Mouse (Mus musculus) liver, embryonic 14.5 days (tissue): Measurements from ENCODE around the gene Ndc80. TPM values are rescaled to one million over a fixed set of nuclear protein-coding genes. Genes with fewer than 3 reads are reported as not detected.
"Not testable (repeated sequence)": the region's sequence is repeated elsewhere in the genome, so short reads cannot be mapped to it uniquely, and the experiment has no call there.

Experiments used
- ATAC-seq: fragments of 200-750 bp; cut with Nextera tagmentation; 2 replicates; pipeline ENCODE4 v1.8.0; 2017; ENCODE audit warnings: moderate number of reproducible peaks, mild to moderate bottlenecking, moderate library complexity; ENCODE audit not compliant: insufficient read depth
- DNase-seq, 3 experiments: peaks; one replicate each; pipeline ENCODE4 v3.0.0-alpha.2; 2012 to 2013; ENCODE audit warnings: low read depth in 3 of 3, low spot score in 3 of 3
- H3K27ac ChIP-seq: fragments of 300-500 bp; sonication (generic); 2 replicates; pipeline ENCODE4 v1.5.1; 2014; ENCODE audit warnings: moderate library complexity, mild to moderate bottlenecking, control low read depth, inconsistent platforms
- H3K27me3 ChIP-seq: fragments of 300-500 bp; sonication (generic); 2 replicates; pipeline ENCODE4 v1.6.1; 2014; ENCODE audit warnings: mild to moderate bottlenecking, low read length, moderate library complexity; ENCODE audit not compliant: control insufficient read depth, insufficient read depth
- H3K36me3 ChIP-seq: fragments of 300-500 bp; sonication (generic); replicated peaks from 2 replicates; pipeline ENCODE4 v1.6.1; 2014; ENCODE audit warnings: low read depth; ENCODE audit not compliant: control insufficient read depth, insufficient read depth
- H3K4me1 ChIP-seq, 2 experiments: fragments of 200-500 bp in 1 of 2; fragments of 300-500 bp in 1 of 2; sonication (generic) in 1 of 2; replicated peaks; 2 replicates each; pipeline ENCODE4 v1.6.1; 2012 to 2014; ENCODE audit warnings: antibody characterized with exemption in 1 of 2, inconsistent platforms in 1 of 2, low read length in 1 of 2; ENCODE audit not compliant: control insufficient read depth in 2 of 2, insufficient read depth in 2 of 2
- H3K4me2 ChIP-seq: fragments of 300-500 bp; sonication (generic); 2 replicates; pipeline ENCODE4 v1.6.1; 2014; ENCODE audit warnings: low read depth, mild to moderate bottlenecking, control low read depth, moderate library complexity
- H3K4me3 ChIP-seq, 2 experiments: fragments of 200-500 bp in 1 of 2; fragments of 300-500 bp in 1 of 2; sonication (generic) in 1 of 2; 2 replicates each; pipeline ENCODE4 v1.5.1; 2012 to 2014; ENCODE audit warnings: low read depth in 2 of 2, low read length in 2 of 2, mild to moderate bottlenecking in 2 of 2, control low read depth in 1 of 2, inconsistent platforms in 1 of 2, moderate library complexity in 1 of 2; ENCODE audit not compliant: insufficient read depth in 1 of 2
- H3K9ac ChIP-seq: fragments of 300-500 bp; sonication (generic); replicated peaks from 2 replicates; pipeline ENCODE4 v1.6.1; 2014; ENCODE audit warnings: mild to moderate bottlenecking, control low read depth, moderate library complexity
- H3K9me3 ChIP-seq: fragments of 300-500 bp; sonication (generic); 2 replicates; pipeline ENCODE4 v1.6.1; 2016; ENCODE audit warnings: low read length, mixed read lengths; ENCODE audit not compliant: control insufficient read depth
- CTCF ChIP-seq: IDR thresholded peaks from 2 replicates; pipeline ENCODE4 v1.5.1; 2016; ENCODE audit warnings: antibody characterized with exemption, low read depth, control low read depth
- EP300 ChIP-seq: IDR thresholded peaks from 2 replicates; pipeline ENCODE4 v1.6.1; 2016; ENCODE audit warnings: antibody characterized with exemption, low read depth
- WGBS: fragments of 180-500 bp; shearing (Covaris S2); extraction: QIAGEN DNeasy Blood & Tissue Kit; methylation state at CpG from one replicate; pipeline ENCODE4 v1.1.7; 2014; ENCODE audit not compliant: insufficient replicate concordance; 5-methylcytosine and 5-hydroxymethylcytosine counted together
- polyA plus RNA-seq, 2 experiments: library from polyadenylated mRNA; depleted of rRNA in 1 of 2; stranded (reverse) in 1 of 2; unstranded in 1 of 2; fragments of >200 nt; fragmentation: Nextera tagmentation in 1 of 2; extraction: Ambion mirVana in 1 of 2; gene quantifications; 2 replicates each; pipeline versions ENCODE4 v1.2.1 to v1.2.3; 2012 to 2014

Ndc80 gene
- polyA plus RNA-seq, 2 experiments = 16.1 to 34.2 TPM

- peaks cover 8 to 17% of the 10 kb centered on the region in 2 experiments; a peak in 3 of 4 replicates for H3K4me1 ChIP-seq
- TF ChIP-seq EP300 (no peak), CTCF (no peak)
- ATAC-seq (peak; percentile 96), DNase-seq (peak; percentile 89 to 90 (median 90))
- no peaks in the 10 kb centered on the region for H3K36me3 ChIP-seq
- peak within 1 kb of the TSS; percentile 68 for H3K27ac ChIP-seq
- no peaks in the 10 kb centered on the region for H3K9me3 ChIP-seq
- no peaks in the 10 kb centered on the region for H3K27me3 ChIP-seq
- H3K9ac ChIP-seq = peak within 1 kb of the TSS; percentile 68
- peak within 1 kb of the TSS; percentile 69 to 76 for H3K4me3 ChIP-seq
- peak within 1 kb of the TSS; percentile 96 for H3K4me2 ChIP-seq
- under 1% methylated on average over 103 of the region's 109 CpGs for WGBS
Observed at GRCm38 (mm10) chr17:71474762-71475704, 51.6 kb downstream of the Ndc80 start, which contains the start of gene Smchd1. Gene Smchd1, minus strand, starts transcription at chr17:71475343.

DNA sequence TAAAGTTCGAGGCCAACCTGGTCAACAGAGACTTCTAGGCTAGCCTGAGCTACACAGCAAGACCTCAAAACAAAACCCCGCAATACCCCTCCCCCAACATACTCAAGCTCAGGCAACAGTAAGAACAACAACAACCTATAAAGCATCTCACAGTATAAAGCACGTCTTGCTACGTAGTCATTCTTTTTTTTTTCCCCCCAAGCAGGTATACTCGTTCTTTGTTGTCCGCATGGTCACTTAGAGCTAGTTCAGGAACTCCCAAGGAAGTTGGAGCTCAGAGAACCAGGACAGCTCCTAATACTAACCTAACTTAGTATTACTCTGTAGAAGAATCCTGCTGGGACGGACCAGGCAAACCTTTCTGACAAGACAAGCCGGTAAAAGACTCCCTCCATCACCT lies 52.5 kb downstream of the Ndc80 start:
- ATAC-seq (no peak), DNase-seq (no peak)
- no peaks in the 10 kb centered on the region for H3K27me3 ChIP-seq
- H3K9ac ChIP-seq = peak overlapping the region; percentile 68
- 9% methylated on average over 8 of the region's 8 CpGs for WGBS
- H3K4me2 ChIP-seq = peak overlapping the region; percentile 96
- no peaks in the 10 kb centered on the region for H3K36me3 ChIP-seq
- H3K27ac ChIP-seq = peak overlapping the region; percentile 68; the same call in 1 of the 2 replicates
- peaks cover 8 to 15% of the 10 kb centered on the region in 2 experiments; a peak in 3 of 4 replicates for H3K4me1 ChIP-seq
- peak overlapping the region; percentile 69 to 76 for H3K4me3 ChIP-seq
- no peak for TF ChIP-seq CTCF
- H3K9me3 ChIP-seq = no peaks in the 10 kb centered on the region

GRCm38 (mm10) chr17:71471261-71471660 lies 55.4 kb downstream of the Ndc80 start:
- Histone ChIP-seq H3K9ac (no peak overlapping the region), H3K36me3 (no peaks in the 10 kb centered on the region), H3K4me2 (no peak overlapping the region), H3K27me3 (no peaks in the 10 kb centered on the region), H3K4me1 (peaks cover 8 to 15% of the 10 kb centered on the region in 2 experiments; a peak in 3 of 4 replicates), H3K27ac (no peak overlapping the region), H3K4me3 (no peak overlapping the region), H3K9me3 (no peaks in the 10 kb centered on the region)
- 63% methylated on average over 2 of the region's 2 CpGs for WGBS
- TF ChIP-seq CTCF (no peak), EP300 (no peak)
- DNase-seq (no peak), ATAC-seq (no peak)

GRCm38 (mm10) chr17:71460312-71460711 lies 66.3 kb downstream of the Ndc80 start:
- no peak overlapping the region for H3K4me3 ChIP-seq
- no peaks in the 10 kb centered on the region for H3K9me3 ChIP-seq
- no peak for TF ChIP-seq EP300
- TF ChIP-seq CTCF = no peak
- ATAC-seq = no peak
- no peak overlapping the region for H3K27ac ChIP-seq
- H3K27me3 ChIP-seq = no peaks in the 10 kb centered on the region
- no peak overlapping the region for H3K9ac ChIP-seq
- WGBS = 86% methylated on average over 3 of the region's 3 CpGs
- H3K36me3 ChIP-seq = peaks cover 28% of the 10 kb centered on the region
- no peak for DNase-seq
- no peaks in the 10 kb centered on the region for H3K4me1 ChIP-seq
- no peak overlapping the region for H3K4me2 ChIP-seq

DNA sequence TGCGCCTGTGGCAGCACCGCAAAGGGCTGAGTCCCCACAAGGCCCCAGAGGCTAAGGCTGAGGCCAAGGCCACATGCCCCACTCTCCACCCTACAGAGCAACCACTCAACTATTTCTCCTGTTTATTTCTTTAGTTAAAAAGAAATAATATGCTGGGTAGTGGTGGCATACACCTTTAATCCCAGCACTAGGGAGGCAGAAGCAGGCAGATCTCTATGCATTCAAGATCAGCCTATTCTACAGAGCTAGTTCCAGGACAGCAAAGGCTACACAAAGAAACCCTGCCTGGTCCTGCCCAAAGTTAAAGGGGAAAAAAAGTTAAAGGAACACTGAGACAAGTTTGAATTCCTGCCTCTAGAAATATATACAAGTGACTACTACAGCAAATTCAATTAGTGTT lies 66.8 kb downstream of the Ndc80 start, which contains the start of gene Gm4707:
TSS of gene Gm4707 (minus strand) at position 101 of the 400 bp plus-strand sequence.
- H3K4me1 ChIP-seq = no peaks in the 10 kb centered on the region
- peaks cover 28% of the 10 kb centered on the region for H3K36me3 ChIP-seq
- ATAC-seq = no peak
- TF ChIP-seq EP300 (no peak), CTCF (no peak)
- no peak for DNase-seq
- H3K9ac ChIP-seq = no peak within 1 kb of the TSS
- no peak within 1 kb of the TSS for H3K4me2 ChIP-seq
- H3K9me3 ChIP-seq = no peaks in the 10 kb centered on the region
- no peak within 1 kb of the TSS for H3K4me3 ChIP-seq
- no peaks in the 10 kb centered on the region for H3K27me3 ChIP-seq
- 93% methylated on average over 2 of the region's 2 CpGs for WGBS
- H3K27ac ChIP-seq = no peak within 1 kb of the TSS

- not testable (repeated sequence) for H3K9me3 ChIP-seq, H3K4me2 ChIP-seq, H3K27ac ChIP-seq, H3K4me1 ChIP-seq, H3K27me3 ChIP-seq, H3K4me3 ChIP-seq, ATAC-seq, H3K9ac ChIP-seq, DNase-seq
- H3K36me3 ChIP-seq = peaks cover 14% of the 10 kb centered on the region
- 72% methylated on average over 6 of the region's 6 CpGs for WGBS
Observed at GRCm38 (mm10) chr17:71457361-71457760, 69.3 kb downstream of the Ndc80 start.
